Mouse (Mus musculus): Measurements from ENCODE around the gene 2700049A03Rik.

DNA sequence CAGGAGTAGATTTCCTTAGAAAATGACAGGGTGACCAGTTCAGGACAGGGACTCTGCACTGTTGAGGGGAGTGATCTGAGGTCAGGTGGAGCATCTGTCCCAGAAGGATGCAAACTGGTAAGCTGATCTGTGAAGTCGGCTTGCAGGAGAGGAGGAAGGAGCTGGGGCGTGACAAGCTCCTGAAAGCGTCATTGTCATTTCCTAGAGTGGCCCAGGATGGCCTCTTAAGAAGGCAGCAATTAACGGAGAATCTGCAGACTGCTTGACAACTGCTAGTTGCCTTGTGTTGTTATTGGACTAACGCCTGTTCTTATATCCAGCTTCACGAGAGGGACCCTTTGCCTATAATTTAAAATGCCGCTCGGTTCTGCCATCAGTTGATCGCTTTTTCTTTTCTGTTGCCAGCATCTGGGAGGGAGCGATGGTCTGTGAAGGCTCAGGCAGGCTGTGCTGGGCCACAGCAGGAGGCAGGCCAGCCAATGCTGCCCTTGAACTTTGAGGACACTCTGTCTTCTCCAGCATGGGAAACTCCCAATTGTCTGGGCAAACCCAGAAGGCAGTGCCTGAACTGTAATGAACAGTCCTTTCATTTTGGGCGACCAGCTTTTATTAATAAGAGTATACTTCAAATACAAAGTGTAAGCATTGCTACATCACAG, 116.0 kb downstream of the 2700049A03Rik start:
- TF ChIP-seq EP300 (IDR thresholded peaks at IDR 0.05; ENCODE audit: low read depth) (no peak), CTCF (IDR thresholded peaks at IDR 0.05; ENCODE audit: low read depth) (no peak)

All from heart, postnatal 0 days (tissue).